Mouse (Mus musculus): ENCODE data around the gene Wrnip1. TPM values are rescaled to one million over a fixed set of nuclear protein-coding genes. Genes with fewer than 3 reads are reported as not detected.

Wrnip1 gene
- 10 to 100 TPM; 24.3 to 27.8 TPM for total RNA-seq (2021)
- long read RNA-seq, experiment 1, transcript Wrnip1-201 (7 exons, 2,633 nt): major isoform, 50 of 54 reads
- long read RNA-seq, experiment 1, partial matches to known transcripts: 1 of 54 reads
- long read RNA-seq, experiment 1, other reads (novel, unspliced or antisense): 3 of 54 reads
- long read RNA-seq, experiment 2, transcript Wrnip1-201 (7 exons, 2,633 nt): major isoform, 31 of 31 reads
- long read RNA-seq, experiment 2, partial matches to known transcripts: 0 of 31 reads
- long read RNA-seq, experiment 2, other reads (novel, unspliced or antisense): 0 of 31 reads

- DNase-seq: peak; percentile 93 to 95
- intact Hi-C loops (cut with DNase I): no loop called here
Observed at GRCm38 (mm10) chr13:32801693-32802221, at the start of gene Wrnip1. Wrnip1 (plus strand) TSS chr13:32802038.

GRCm38 (mm10) chr13:32752066-32752657 lies 49.7 kb upstream of the Wrnip1 start:
- intact Hi-C loops (cut with DNase I): no loop called here
- DNase-seq: no peak

- DNase-seq: no peak
- intact Hi-C loops (cut with DNase I): no loop called here
Observed at GRCm38 (mm10) chr13:32759036-32759435, 42.8 kb upstream of the Wrnip1 start.

- no peak for DNase-seq
- intact Hi-C loops (cut with DNase I): no loop called here
Observed at GRCm38 (mm10) chr13:32760795-32761194, 41.0 kb upstream of the Wrnip1 start.

GRCm38 (mm10) chr13:32763141-32763540 lies 38.7 kb upstream of the Wrnip1 start:
- intact Hi-C loops (cut with DNase I): no loop called here
- peak; percentile 52 to 70 for DNase-seq

GRCm38 (mm10) chr13:32764448-32764847 lies 37.4 kb upstream of the Wrnip1 start:
- intact Hi-C loops (cut with DNase I): no loop called here
- peak; percentile 65 to 75 for DNase-seq

- intact Hi-C loops (cut with DNase I): loop anchor here (2.0 kb wide), 1 partner anchor 31 kb away; no protein-coding TSS in a partner anchor
- peak; percentile 31 to 62 for DNase-seq
Observed at GRCm38 (mm10) chr13:32768104-32768503, 33.7 kb upstream of the Wrnip1 start.

GRCm38 (mm10) chr13:32769960-32770359 lies 31.9 kb upstream of the Wrnip1 start:
- no peak for DNase-seq
- intact Hi-C loops (cut with DNase I): loop anchor here (2.0 kb wide), 1 partner anchor 29 kb away; no protein-coding TSS in a partner anchor

GRCm38 (mm10) chr13:32775889-32776288 lies 25.9 kb upstream of the Wrnip1 start:
- no peak for DNase-seq
- intact Hi-C loops (cut with DNase I): no loop called here

GRCm38 (mm10) chr13:32776350-32776749 lies 25.5 kb upstream of the Wrnip1 start:
- intact Hi-C loops (cut with DNase I): no loop called here
- DNase-seq: peak in 1 of 2 experiments; percentile 51

- DNase-seq: no peak
- intact Hi-C loops (cut with DNase I): no loop called here
Observed at GRCm38 (mm10) chr13:32778861-32779260, 23.0 kb upstream of the Wrnip1 start.

- DNase-seq: no peak
- intact Hi-C loops (cut with DNase I): loop anchor here (10.0 kb wide), 1 partner anchor 988 kb away; no protein-coding TSS in a partner anchor
Observed at GRCm38 (mm10) chr13:32783055-32783454, 18.8 kb upstream of the Wrnip1 start.

- DNase-seq: no peak
- intact Hi-C loops (cut with DNase I): loop anchor here (10.0 kb wide), 1 partner anchor 989 kb away; no protein-coding TSS in a partner anchor
Observed at GRCm38 (mm10) chr13:32783816-32784215, 18.0 kb upstream of the Wrnip1 start, which contains the start of gene Mylk4. Mylk4 (minus strand) TSS chr13:32783954.

- no peak for DNase-seq
- intact Hi-C loops (cut with DNase I): loop anchor here (10.0 kb wide), 1 partner anchor 993 kb away; no protein-coding TSS in a partner anchor
Observed at GRCm38 (mm10) chr13:32787584-32787983, 14.3 kb upstream of the Wrnip1 start.

GRCm38 (mm10) chr13:32789781-32790180 lies 12.1 kb upstream of the Wrnip1 start:
- intact Hi-C loops (cut with DNase I): loop anchor here (10.0 kb wide), 1 partner anchor 995 kb away; no protein-coding TSS in a partner anchor
- no peak for DNase-seq

- DNase-seq: peak; percentile 50 to 68
- intact Hi-C loops (cut with DNase I): no loop called here
Observed at GRCm38 (mm10) chr13:32794619-32795018, 7.2 kb upstream of the Wrnip1 start.

- DNase-seq: no peak
- intact Hi-C loops (cut with DNase I): no loop called here
Observed at GRCm38 (mm10) chr13:32795166-32795565, 6.7 kb upstream of the Wrnip1 start.

- intact Hi-C loops (cut with DNase I): no loop called here
- no peak for DNase-seq
Observed at GRCm38 (mm10) chr13:32797085-32797484, 4.8 kb upstream of the Wrnip1 start.

GRCm38 (mm10) chr13:32799131-32799530 lies 2.7 kb upstream of the Wrnip1 start:
- DNase-seq: no peak
- intact Hi-C loops (cut with DNase I): loop anchor here (2.0 kb wide), 1 partner anchor 30 kb away; no protein-coding TSS in a partner anchor

- DNase-seq: no peak
- intact Hi-C loops (cut with DNase I): no loop called here
Observed at GRCm38 (mm10) chr13:32800859-32801258, 979 bp upstream of the Wrnip1 start.
